Mouse (Mus musculus) gastrocnemius, adult 2 months (tissue): ENCODE results near the gene Nr2c2. TPM values are rescaled to one million over a fixed set of nuclear protein-coding genes. Genes with fewer than 3 reads are reported as not detected.
"Not testable (repeated sequence)": the region's sequence is repeated elsewhere in the genome, so short reads cannot be mapped to it uniquely, and the experiment has no call there.

ENCODE experiments used
- DNase-seq: peaks from one replicate; pipeline ENCODE4 v3.0.0; 2022
- H3K27ac ChIP-seq: fragments of 200-600 bp; 2 replicates; pipeline ENCODE4 v1.8.1; 2022; ENCODE audit warnings: mild to moderate bottlenecking
- H3K4me3 ChIP-seq: fragments of 200-600 bp; 2 replicates; pipeline ENCODE4 v1.8.1; 2022; ENCODE audit warnings: mild to moderate bottlenecking, moderate library complexity
- CTCF ChIP-seq: fragments of 200-600 bp; IDR thresholded peaks from 2 replicates; pipeline ENCODE4 v1.8.1; 2022; ENCODE audit warnings: antibody characterized with exemption, mild to moderate bottlenecking, moderate library complexity
- intact Hi-C: fragments of 180-260 bp; cut with DNase I; formaldehyde crosslinking; loops from one replicate; pipeline ENCODE4 v1.15.1; 2025
- total RNA-seq, 2 experiments: library from RNA; stranded (reverse); gene quantifications; 2 replicates each; pipeline ENCODE4 v1.2.3; 2021

The Nr2c2 gene
- total RNA-seq, 2 experiments from 2014 or later, result 21.1 to 23.0 TPM

- no peak for TF ChIP-seq CTCF
- intact Hi-C loops, result no loop called here
Measured at GRCm38 (mm10) chr6:92084932-92085331, 6.3 kb upstream of the Nr2c2 start.

GRCm38 (mm10) chr6:92089141-92089540 lies 2.0 kb upstream of the Nr2c2 start:
- DNase-seq, intact Hi-C loops, H3K4me3 ChIP-seq, H3K27ac ChIP-seq: not testable (repeated sequence)

More at GRCm38 (mm10) chr6:92084932-92085331, 6.3 kb upstream of the Nr2c2 start:
- Histone ChIP-seq H3K27ac (no peak overlapping the region), H3K4me3 (no peak overlapping the region)
- DNase-seq, result no peak

GRCm38 (mm10) chr6:92089982-92090381 lies 1.2 kb upstream of the Nr2c2 start:
- intact Hi-C loops, result loop anchor here (5.0 kb wide), 1 partner anchor 92 kb away; the partner anchor contains the start of gene Mrps25
- DNase-seq, result no peak
- Histone ChIP-seq H3K4me3 (no peak overlapping the region; the same call in 1 of the 2 replicates), H3K27ac (no peak overlapping the region)
- no peak for TF ChIP-seq CTCF

- no peak for DNase-seq
- Histone ChIP-seq H3K27ac (peak overlapping the region; percentile 98), H3K4me3 (peak overlapping the region; percentile 97)
- intact Hi-C loops, result loop anchor here (5.0 kb wide), 1 partner anchor 92 kb away; the partner anchor contains the start of gene Mrps25
- TF ChIP-seq CTCF, result no peak
Measured at GRCm38 (mm10) chr6:92090497-92090896, 693 bp upstream of the Nr2c2 start.

- intact Hi-C loops, result loop anchor here (5.0 kb wide), 1 partner anchor 90 kb away; the partner anchor contains the start of gene Mrps25
- no peak for TF ChIP-seq CTCF
- peak overlapping the region; percentile 98 for H3K27ac ChIP-seq
Measured at GRCm38 (mm10) chr6:92091767-92092489, 738 bp downstream of the Nr2c2 start.

GRCm38 (mm10) chr6:92092737-92093136 lies 1.5 kb downstream of the Nr2c2 start:
- TF ChIP-seq CTCF, result no peak
- H3K27ac ChIP-seq, result peak overlapping the region; percentile 98
- intact Hi-C loops, result loop anchor here (5.0 kb wide), 1 partner anchor 90 kb away; the partner anchor contains the start of gene Mrps25
- H3K4me3 ChIP-seq, result peak overlapping the region; percentile 97
- DNase-seq, result no peak

More at GRCm38 (mm10) chr6:92091767-92092489, 738 bp downstream of the Nr2c2 start:
- peak overlapping the region; percentile 97 for H3K4me3 ChIP-seq
- peak; percentile 100 for DNase-seq

GRCm38 (mm10) chr6:92093869-92094268 lies 2.7 kb downstream of the Nr2c2 start:
- TF ChIP-seq CTCF, result no peak
- Histone ChIP-seq H3K4me3 (no peak overlapping the region), H3K27ac (no peak overlapping the region; the same call in 1 of the 2 replicates)
- intact Hi-C loops, result loop anchor here (5.0 kb wide), 1 partner anchor 88 kb away; the partner anchor contains the start of gene Mrps25
- DNase-seq, result no peak

GRCm38 (mm10) chr6:92100679-92101360 lies 9.6 kb downstream of the Nr2c2 start:
- TF ChIP-seq CTCF, result no peak
- Histone ChIP-seq H3K27ac (no peak overlapping the region), H3K4me3 (no peak overlapping the region)
- intact Hi-C loops, result no loop called here
- DNase-seq, result no peak

- H3K4me3 ChIP-seq, result no peak overlapping the region
- intact Hi-C loops, result no loop called here
- TF ChIP-seq CTCF, result no peak
Measured at GRCm38 (mm10) chr6:92124547-92124946, 33.4 kb downstream of the Nr2c2 start.

GRCm38 (mm10) chr6:92126861-92127468 lies 35.8 kb downstream of the Nr2c2 start:
- H3K4me3 ChIP-seq, result no peak overlapping the region
- H3K27ac ChIP-seq, result no peak overlapping the region
- intact Hi-C loops, result no loop called here
- DNase-seq, result no peak
- no peak for TF ChIP-seq CTCF

More at GRCm38 (mm10) chr6:92124547-92124946, 33.4 kb downstream of the Nr2c2 start:
- H3K27ac ChIP-seq, result no peak overlapping the region
- no peak for DNase-seq

GRCm38 (mm10) chr6:92131456-92131855 lies 40.3 kb downstream of the Nr2c2 start:
- intact Hi-C loops, result no loop called here
- Histone ChIP-seq H3K27ac (no peak overlapping the region; the same call in 1 of the 2 replicates), H3K4me3 (no peak overlapping the region)
- DNase-seq, result no peak
- no peak for TF ChIP-seq CTCF
